Mouse (Mus musculus): ENCODE results near the gene Maff. TPM values are rescaled to one million over a fixed set of nuclear protein-coding genes. Genes with fewer than 3 reads are reported as not detected.

Maff gene
- total and polyA plus RNA-seq, 3 experiments: 9.2 to 15.4 (median 10.5) TPM

- Histone ChIP-seq H3K4me2 (ENCODE audit: insufficient read depth, low read depth, poor library complexity, severe bottlenecking) (no peak overlapping the region), H3K27me3 (replicated peaks) (no peaks in the 10 kb centered on the region), H3K36me3 (replicated peaks in 1 of 2; ENCODE audit: control insufficient read depth in 1 of 2, insufficient read depth in 1 of 2, low read length in 1 of 2) (peaks cover 67 to 93% of the 10 kb centered on the region in 2 experiments), H3K9ac (ENCODE audit: insufficient read depth, low read depth) (no peak overlapping the region), H3K27ac (ENCODE audit: insufficient read depth, low read depth) (no peak overlapping the region), H3K4me3 (replicated peaks in 1 of 3; ENCODE audit: low read depth in 2 of 3, low read length in 2 of 3, poor library complexity in 1 of 3) (no peak overlapping the region), H3K9me3 (replicated peaks; ENCODE audit: low read length) (no peaks in the 10 kb centered on the region), H3K79me2 (replicated peaks; ENCODE audit: control insufficient read depth, extremely low read depth, insufficient read depth, poor library complexity, severe bottlenecking) (no peaks in the 10 kb centered on the region; the same call in 1 of the 2 replicates), H3K4me1 (ENCODE audit: control insufficient read depth in 1 of 2, insufficient read depth in 2 of 2) (peaks cover under 1 to 8% of the 10 kb centered on the region in 2 experiments; a peak in 3 of 4 replicates)
- dilution Hi-C loops (cut with MboI; ENCODE audit: extremely low pct_ligation_motif_present, extremely low pct_unique_long_range_greater_than_20kb, low sequenced_read_pairs): no loop called here
- no peak for DNase-seq (ENCODE audit: extremely low read depth)
- in situ Hi-C loops (cut with MboI; ENCODE audit: low pct_ligation_motif_present, low pct_unique_long_range_greater_than_20kb, low sequenced_read_pairs): no loop called here
- TF ChIP-seq UBTF (IDR thresholded peaks at IDR 0.05; ENCODE audit: low read depth, low read length) (no peak), MYC (IDR thresholded peaks at IDR 0.05; ENCODE audit: low read depth, low read length) (no peak), POLR2A (IDR thresholded peaks at IDR 0.05; ENCODE audit: low read depth, low read length) (no peak), GABPA (IDR thresholded peaks at IDR 0.05; ENCODE audit: insufficient replicate concordance, low read depth, low read length) (no peak), POLR2AphosphoS2 (IDR thresholded peaks at IDR 0.05; ENCODE audit: low read depth, low read length) (no peak)
These were observed 28.3 kb downstream of the Maff start for GRCm38 (mm10) chr15:79374760-79375159.

GRCm38 (mm10) chr15:79377681-79378080, 31.3 kb downstream of the Maff start:
- no peaks in the 10 kb centered on the region for H3K9me3 ChIP-seq (replicated peaks; ENCODE audit: low read length)
- no peak overlapping the region for H3K27ac ChIP-seq (ENCODE audit: insufficient read depth, low read depth)
- peaks cover 47 to 77% of the 10 kb centered on the region in 2 experiments for H3K36me3 ChIP-seq (replicated peaks in 1 of 2; ENCODE audit: control insufficient read depth in 1 of 2, insufficient read depth in 1 of 2, low read length in 1 of 2)
- dilution Hi-C loops (cut with MboI; ENCODE audit: extremely low pct_ligation_motif_present, extremely low pct_unique_long_range_greater_than_20kb, low sequenced_read_pairs) (no loop called here), in situ Hi-C loops (cut with MboI; ENCODE audit: low pct_ligation_motif_present, low pct_unique_long_range_greater_than_20kb, low sequenced_read_pairs) (no loop called here)
- no peak overlapping the region for H3K9ac ChIP-seq (ENCODE audit: insufficient read depth, low read depth)
- no peak for TF ChIP-seq JUN (IDR thresholded peaks at IDR 0.05; ENCODE audit: insufficient read depth, low read depth, low read length)
- no peak for TF ChIP-seq POLR2AphosphoS2 (IDR thresholded peaks at IDR 0.05; ENCODE audit: low read depth, low read length)
- no peak for TF ChIP-seq ZKSCAN1 (IDR thresholded peaks at IDR 0.05; ENCODE audit: borderline replicate concordance, low read depth, low read length)
- TF ChIP-seq MXI1 (IDR thresholded peaks at IDR 0.05; ENCODE audit: low read depth, low read length): no peak
- TF ChIP-seq SMC3 (IDR thresholded peaks at IDR 0.05; ENCODE audit: low read depth, low read length): no peak
- TF ChIP-seq ZNF384 (IDR thresholded peaks at IDR 0.05; ENCODE audit: low read depth, low read length): no peak
- TF ChIP-seq MEF2A (IDR thresholded peaks at IDR 0.05; ENCODE audit: borderline replicate concordance, low read depth, low read length): no peak
- no peak for TF ChIP-seq JUND (conservative IDR thresholded peaks at IDR 0.05; ENCODE audit: low read depth, low read length)
- peaks cover 3% of the 10 kb centered on the region for H3K79me2 ChIP-seq (replicated peaks; ENCODE audit: control insufficient read depth, extremely low read depth, insufficient read depth, poor library complexity, severe bottlenecking)
- no peaks in the 10 kb centered on the region for H3K27me3 ChIP-seq (replicated peaks)
- DNase-seq (ENCODE audit: extremely low read depth): no peak
- H3K4me1 ChIP-seq (ENCODE audit: control insufficient read depth in 1 of 2, insufficient read depth in 2 of 2): peaks cover 20 to 29% of the 10 kb centered on the region in 2 experiments
- no peak overlapping the region for H3K4me3 ChIP-seq (replicated peaks in 1 of 3; ENCODE audit: low read depth in 2 of 3, low read length in 2 of 3, poor library complexity in 1 of 3)
- H3K4me2 ChIP-seq (ENCODE audit: insufficient read depth, low read depth, poor library complexity, severe bottlenecking): no peak overlapping the region

- Histone ChIP-seq H3K9ac (ENCODE audit: insufficient read depth, low read depth) (no peak overlapping the region), H3K9me3 (replicated peaks; ENCODE audit: low read length) (no peaks in the 10 kb centered on the region), H3K4me1 (ENCODE audit: control insufficient read depth in 1 of 2, insufficient read depth in 2 of 2) (peaks cover 20 to 29% of the 10 kb centered on the region in 2 experiments), H3K4me3 (replicated peaks in 1 of 3; ENCODE audit: low read depth in 2 of 3, low read length in 2 of 3, poor library complexity in 1 of 3) (no peak overlapping the region), H3K36me3 (replicated peaks in 1 of 2; ENCODE audit: control insufficient read depth in 1 of 2, insufficient read depth in 1 of 2, low read length in 1 of 2) (peaks cover 40 to 75% of the 10 kb centered on the region in 2 experiments), H3K27ac (ENCODE audit: insufficient read depth, low read depth) (no peak overlapping the region), H3K4me2 (ENCODE audit: insufficient read depth, low read depth, poor library complexity, severe bottlenecking) (no peak overlapping the region), H3K79me2 (replicated peaks; ENCODE audit: control insufficient read depth, extremely low read depth, insufficient read depth, poor library complexity, severe bottlenecking) (peaks cover 3% of the 10 kb centered on the region), H3K27me3 (replicated peaks) (no peaks in the 10 kb centered on the region)
- no peak for DNase-seq (ENCODE audit: extremely low read depth)
- in situ Hi-C loops (cut with MboI; ENCODE audit: low pct_ligation_motif_present, low pct_unique_long_range_greater_than_20kb, low sequenced_read_pairs) (no loop called here), dilution Hi-C loops (cut with MboI; ENCODE audit: extremely low pct_ligation_motif_present, extremely low pct_unique_long_range_greater_than_20kb, low sequenced_read_pairs) (no loop called here)
- TF ChIP-seq GABPA (IDR thresholded peaks at IDR 0.05; ENCODE audit: insufficient replicate concordance, low read depth, low read length) (no peak), BHLHE40 (IDR thresholded peaks at IDR 0.05; ENCODE audit: low read depth, low read length) (no peak), TCF12 (IDR thresholded peaks at IDR 0.05; ENCODE audit: low read depth, low read length) (no peak), RAD21 (IDR thresholded peaks at IDR 0.05; ENCODE audit: low read depth, low read length) (no peak), POLR2A (IDR thresholded peaks at IDR 0.05; ENCODE audit: low read depth, low read length) (no peak), SMC3 (IDR thresholded peaks at IDR 0.05; ENCODE audit: low read depth, low read length) (no peak), NELFE (IDR thresholded peaks at IDR 0.05; ENCODE audit: low read depth, low read length) (no peak), ETS1 (conservative IDR thresholded peaks at IDR 0.05; ENCODE audit: low read depth, low read length) (no peak), MAFK (IDR thresholded peaks at IDR 0.05; ENCODE audit: insufficient replicate concordance, low read length) (no peak), ZMIZ1 (IDR thresholded peaks at IDR 0.05; ENCODE audit: low read depth, low read length) (no peak), HCFC1 (IDR thresholded peaks at IDR 0.05; ENCODE audit: low read depth, low read length) (no peak), NRF1 (IDR thresholded peaks at IDR 0.05; ENCODE audit: low read depth, low read length) (no peak), PAX5 (IDR thresholded peaks at IDR 0.05; ENCODE audit: low read length) (no peak), USF1 (IDR thresholded peaks at IDR 0.05; ENCODE audit: low read depth, low read length) (no peak)
These were observed 32.2 kb downstream of the Maff start for GRCm38 (mm10) chr15:79378608-79379007.
